In the genomic region with DNA sequence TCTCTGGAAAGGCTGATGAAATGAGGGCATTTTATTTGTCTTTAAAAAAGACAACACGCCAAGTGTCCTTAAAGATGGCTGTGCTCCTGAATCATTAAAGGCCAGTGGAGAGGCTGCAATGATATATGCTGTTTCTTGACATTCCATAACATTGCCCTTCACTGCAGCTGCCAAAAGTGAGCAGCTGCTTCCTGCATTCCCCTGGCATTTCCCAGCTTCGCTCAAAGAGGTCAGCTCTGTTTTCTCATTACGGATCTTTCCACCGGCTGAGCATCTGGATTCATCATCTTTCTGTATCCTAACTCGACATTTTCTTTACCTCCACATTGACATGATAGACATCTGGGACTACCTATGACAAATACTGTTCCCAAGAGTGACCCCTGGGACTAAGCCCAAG, we compare ENCODE assay signal across 22 mouse cellular contexts. TPM values are rescaled to one million over a fixed set of nuclear protein-coding genes. Genes with fewer than 3 reads are reported as not detected.
A peak's percentile ranks its signal among the peaks of the same experiment; 100 is the strongest.
DNase-seq lines count a peak whose midpoint lies in the region; ATAC-seq and TF ChIP-seq lines count a peak whose summit lies in the region.
"Had no signal": no experiment of that assay in that cellular context is flagged by ENCODE, and none has a peak within 500 bp of the region (broad histone marks: within the 10 kb centered on the region; RNA-seq: fewer than 3 reads in every experiment).

No protein-coding gene starts in this region.

- WGBS in hindbrain, postnatal 0 days, result 70% methylated on average over 5 of the region's 5 CpGs
- WGBS in hindbrain, embryonic 12.5 days, result 69% methylated on average over 5 of the region's 5 CpGs

- DNase-seq in hindbrain, postnatal 0 days (ENCODE audit: low spot score), result peak; percentile 7
- DNase-seq in 3T3-L1 (ENCODE audit: low read depth, low spot score), result peak; percentile 41
- DNase-seq in mesoderm, embryonic 11.5 days (ENCODE audit: low read depth, low spot score), result peak; percentile 55
- no peak for DNase-seq in urinary bladder, postnatal 14 days (ENCODE audit: low spot score)
- no peak for DNase-seq in layer of hippocampus, postnatal 14 days (ENCODE audit: low spot score in 2 of 2)
- DNase-seq: adrenal gland, postnatal 14 days; B cell, adult 2 months; cerebellum, adult 18-20 months; cerebellum, adult 9-11 months; cerebellum, postnatal 36 days; heart, adult 18-20 months; heart, postnatal 10 days; heart, postnatal 4 days had no signal

- H3K79me2 ChIP-seq in C2C12 (ENCODE audit: control insufficient read depth, insufficient read depth), result no peaks in the 10 kb centered on the region

- no peak overlapping the region for H3ac ChIP-seq in C2C12 (ENCODE audit: control insufficient read depth, insufficient read length, low read depth)

- no peaks in the 10 kb centered on the region for H3K4me1 ChIP-seq in hindbrain, postnatal 0 days (ENCODE audit: insufficient read depth, low read length)
- H3K4me1 ChIP-seq in hindbrain, embryonic 12.5 days, result no peaks in the 10 kb centered on the region
- H3K4me1 ChIP-seq: forebrain, embryonic 15.5 days; heart, embryonic 10.5 days; hindbrain, embryonic 13.5 days had no signal

- H3K79me3 ChIP-seq in C2C12 (ENCODE audit: low read depth), result no peaks in the 10 kb centered on the region

- H3K9me3 ChIP-seq in hindbrain, postnatal 0 days (ENCODE audit: low read length), result no peaks in the 10 kb centered on the region
- no peaks in the 10 kb centered on the region for H3K9me3 ChIP-seq in hindbrain, embryonic 12.5 days (replicated peaks)
- H3K9me3 ChIP-seq: forebrain, embryonic 15.5 days; heart, embryonic 10.5 days; hindbrain, embryonic 13.5 days had no signal

- no peaks in the 10 kb centered on the region for H3K27me3 ChIP-seq in hindbrain, postnatal 0 days (ENCODE audit: insufficient read depth, low read length)
- no peaks in the 10 kb centered on the region for H3K27me3 ChIP-seq in hindbrain, embryonic 12.5 days
- no peaks in the 10 kb centered on the region for H3K27me3 ChIP-seq in C2C12 (ENCODE audit: control insufficient read depth, insufficient read depth, insufficient read length)
- H3K27me3 ChIP-seq: forebrain, embryonic 15.5 days; hindbrain, embryonic 13.5 days; Patski had no signal

- H3K36me3 ChIP-seq in hindbrain, postnatal 0 days (ENCODE audit: insufficient read depth, low read length), result no peaks in the 10 kb centered on the region
- no peaks in the 10 kb centered on the region for H3K36me3 ChIP-seq in hindbrain, embryonic 12.5 days
- no peaks in the 10 kb centered on the region for H3K36me3 ChIP-seq in C2C12 (ENCODE audit: control insufficient read depth, insufficient read depth)
- H3K36me3 ChIP-seq: forebrain, embryonic 15.5 days; heart, embryonic 10.5 days; hindbrain, embryonic 13.5 days had no signal

- H3K9ac ChIP-seq in hindbrain, postnatal 0 days (replicated peaks; ENCODE audit: low read length), result no peak overlapping the region
- no peak overlapping the region for H3K9ac ChIP-seq in hindbrain, embryonic 12.5 days
- H3K9ac ChIP-seq: forebrain, embryonic 15.5 days; hindbrain, embryonic 13.5 days had no signal

- H3K4me3 ChIP-seq in hindbrain, postnatal 0 days (ENCODE audit: low read length), result no peak overlapping the region
- no peak overlapping the region for H3K4me3 ChIP-seq in hindbrain, embryonic 12.5 days
- H3K4me3 ChIP-seq in C2C12 (ENCODE audit: insufficient read depth, poor library complexity, severe bottlenecking), result no peak overlapping the region
- H3K4me3 ChIP-seq: forebrain, embryonic 15.5 days; heart, embryonic 10.5 days; hindbrain, embryonic 13.5 days had no signal

- no peak overlapping the region for H3K27ac ChIP-seq in hindbrain, postnatal 0 days
- H3K27ac ChIP-seq in hindbrain, embryonic 12.5 days, result no peak overlapping the region
- H3K27ac ChIP-seq: forebrain, embryonic 15.5 days; heart, embryonic 10.5 days; hindbrain, embryonic 13.5 days had no signal

- ATAC-seq in hindbrain, postnatal 0 days, result no peak
- ATAC-seq in hindbrain, embryonic 12.5 days (ENCODE audit: low FRiP score), result no peak
- ATAC-seq: activated CD4-positive, CD25-positive, alpha-beta regulatory T cell, adult 4 months; forebrain, embryonic 15.5 days; intestine, embryonic 16.5 days; Patski had no signal

- no peak overlapping the region for H3K4me2 ChIP-seq in hindbrain, postnatal 0 days (ENCODE audit: low read depth, low read length)
- no peak overlapping the region for H3K4me2 ChIP-seq in hindbrain, embryonic 12.5 days (replicated peaks)
- H3K4me2 ChIP-seq: forebrain, embryonic 15.5 days; hindbrain, embryonic 13.5 days had no signal

- no peak for TF ChIP-seq CTCF in hindbrain, postnatal 0 days (IDR thresholded peaks at IDR 0.05; ENCODE audit: low read depth)
- no peak for TF ChIP-seq CTCF in C2C12 (IDR thresholded peaks at IDR 0.05; ENCODE audit: control insufficient read depth, insufficient read depth, insufficient read length)

TF ChIP-seq in C2C12, 6 proteins besides CTCF, POLR2A, EP300 and RAD21:
- TF ChIP-seq MAX (IDR thresholded peaks at IDR 0.05) (no peak), USF1 (IDR thresholded peaks at IDR 0.05; ENCODE audit: low read depth) (no peak), MYOD1 (IDR thresholded peaks at IDR 0.05; ENCODE audit: control insufficient read depth, insufficient read length, low read depth) (peak; percentile 75)

RNA-seq across cellular contexts. Expression of a gene that starts 44.7 kb away (rescaled TPM):
- 112 and 125 TPM in 2 replicates for total RNA-seq in hindbrain, postnatal 0 days (2014; rRNA removed)
- 73.8 and 76.0 TPM in 2 replicates for polyA plus RNA-seq in hindbrain, postnatal 0 days (2015; fragmentation: Nextera tagmentation; extraction: Ambion mirVana)
- 43.8 and 47.0 TPM in 2 replicates for polyA plus RNA-seq in hindbrain, embryonic 12.5 days (2016; fragmentation: Nextera tagmentation; extraction: Ambion mirVana)
- 10.5 TPM for polyA plus RNA-seq in C2C12 (2012; fragmentation: generic; extraction: Trizol)
- total RNA-seq in layer of hippocampus, postnatal 14 days (2021), result 100 to 1,000 TPM; 243 to 245 TPM
- total RNA-seq: MEL had no signal

Comparison
In these comparisons a context has a peak if more than half of its experiments do, and no peak if none do; other contexts are left out.
1. DNase-seq: peak in hindbrain, postnatal 0 days (single experiment), 3T3-L1 (single experiment) and mesoderm, embryonic 11.5 days (single experiment); none in urinary bladder, postnatal 14 days (single experiment) and layer of hippocampus, postnatal 14 days (0 of 2).